Mouse (Mus musculus): ENCODE results near the gene Rp9.
"Not testable (repeated sequence)": the region's sequence is repeated elsewhere in the genome, so short reads cannot be mapped to it uniquely, and the experiment has no call there.

Gene Rp9

DNA sequence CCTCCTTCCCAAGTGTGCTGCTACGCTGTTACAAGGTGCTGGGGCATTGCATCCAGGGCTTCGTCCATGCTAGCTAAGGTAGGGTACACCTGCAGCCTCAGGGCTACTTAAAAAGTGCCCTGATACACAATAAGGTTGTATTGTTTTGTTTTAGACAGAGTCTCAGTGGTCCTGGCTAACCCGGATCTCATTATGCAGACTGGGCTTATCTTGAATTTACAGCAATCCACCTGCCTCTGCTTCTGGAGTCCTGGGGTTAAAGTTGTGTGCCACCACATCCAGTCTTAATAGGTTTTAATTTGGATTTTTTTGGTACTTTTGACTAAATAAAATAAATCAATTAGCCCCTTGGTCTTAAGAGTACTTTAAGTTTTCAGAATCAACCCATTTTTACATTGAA is 49.7 kb downstream of the Rp9 start:
- no peak for DNase-seq (ENCODE audit: low read depth)

DNA sequence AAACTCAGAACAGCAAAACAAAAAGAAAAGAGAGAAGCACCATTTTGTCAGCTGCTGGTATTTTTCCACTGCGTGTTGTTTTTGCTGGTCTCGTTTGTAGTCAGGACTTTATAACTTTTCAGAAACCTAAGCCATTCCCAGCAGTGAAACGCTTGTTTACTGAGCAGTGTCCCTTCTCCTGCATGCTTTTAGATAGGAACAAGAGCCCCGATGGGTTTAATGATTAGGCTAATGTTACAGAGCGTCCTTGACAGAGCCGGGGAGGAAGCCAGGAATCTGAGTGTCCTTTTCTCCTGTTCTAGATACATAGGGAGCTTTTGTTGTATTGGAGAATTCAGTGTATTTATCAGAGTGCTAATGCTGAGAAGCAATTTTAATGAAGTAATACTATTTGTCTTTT is 52.0 kb downstream of the Rp9 start:
- DNase-seq (ENCODE audit: low read depth) = no peak

DNA sequence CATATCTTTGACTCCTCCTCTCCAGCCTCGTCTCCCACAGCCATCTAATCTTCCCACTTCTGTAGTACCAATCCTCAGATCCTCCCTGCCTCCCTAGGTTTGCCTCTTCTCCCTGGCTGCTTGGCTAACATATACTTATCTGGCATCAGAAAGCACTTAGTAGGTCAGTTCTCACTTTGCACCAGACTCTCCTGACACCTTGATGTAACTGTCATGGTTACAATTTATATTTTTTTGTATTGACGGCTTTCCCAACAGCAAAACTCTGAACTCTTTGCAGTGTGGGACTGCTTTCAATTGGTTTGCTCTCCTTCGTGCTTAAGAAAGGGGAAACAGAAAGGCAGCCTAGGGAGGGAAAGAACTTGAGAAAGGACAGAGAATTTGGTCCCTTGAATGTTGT is 53.4 kb downstream of the Rp9 start:
- DNase-seq (ENCODE audit: low read depth) = no peak

DNA sequence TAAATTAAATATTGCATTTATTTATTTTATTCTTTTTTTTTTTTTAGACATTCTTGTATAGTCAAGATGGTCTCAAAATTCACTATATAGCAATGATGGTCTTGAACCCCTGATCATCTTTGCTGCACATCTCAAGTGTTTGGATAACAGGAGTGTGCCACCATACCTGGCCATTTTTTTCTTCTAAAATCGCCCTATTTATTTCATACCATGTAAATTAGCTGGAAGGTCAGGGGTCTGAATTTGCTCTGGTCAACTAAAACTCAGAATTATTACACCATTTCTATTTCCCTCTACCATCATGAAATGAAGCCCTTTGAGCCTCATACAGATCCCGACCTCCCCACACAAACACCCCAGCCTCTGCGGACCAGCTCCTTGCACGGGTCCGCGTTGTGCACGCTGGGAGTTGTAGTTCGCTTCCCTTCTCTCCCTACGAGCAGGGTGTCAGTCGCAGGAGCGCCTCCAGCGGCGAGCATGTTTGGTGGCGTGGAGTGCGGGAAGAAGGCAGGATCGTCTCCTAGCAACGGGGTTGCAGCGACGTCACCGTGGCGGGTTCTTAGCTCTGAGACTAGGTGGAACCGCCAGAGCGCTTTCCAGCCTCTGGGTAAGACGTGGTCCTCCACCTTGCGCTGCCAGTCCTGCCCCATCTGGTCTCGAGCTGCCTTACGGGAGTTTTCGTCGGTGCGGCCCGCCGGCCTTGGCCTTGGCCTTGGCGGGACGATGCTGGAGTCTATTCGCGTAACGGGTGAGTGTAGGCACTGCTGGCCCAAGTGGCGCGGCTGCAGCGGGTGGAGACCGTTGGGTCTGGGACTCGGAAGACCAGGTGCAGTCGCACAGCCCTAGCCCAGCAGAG is 58.3 kb downstream of the Rp9 start, which contains the start of gene 9530077C05Rik:
TSS of gene 9530077C05Rik (plus strand) at position 512 of the 856 bp plus-strand sequence.
- DNase-seq (ENCODE audit: low read depth) = no peak

DNA sequence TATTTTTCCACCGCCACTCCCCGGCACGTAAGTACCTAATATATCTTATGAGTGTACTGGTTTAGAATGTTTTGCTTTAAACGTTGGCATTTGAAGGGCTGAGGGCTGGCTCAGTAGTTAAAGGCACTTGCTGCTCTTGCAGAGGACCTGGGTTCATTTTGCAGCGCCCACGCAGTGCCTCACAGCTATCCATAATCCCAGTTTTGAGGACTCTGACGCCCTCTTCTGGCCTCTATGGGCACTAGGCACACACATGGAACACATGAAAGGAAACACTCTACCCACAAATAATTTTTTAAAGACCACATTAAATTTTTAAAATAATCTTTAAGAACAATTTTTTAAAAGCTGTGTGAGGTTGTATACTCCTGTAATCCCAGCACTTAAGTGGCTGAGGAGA is 60.0 kb downstream of the Rp9 start:
- no peak for DNase-seq (ENCODE audit: low read depth)

DNA sequence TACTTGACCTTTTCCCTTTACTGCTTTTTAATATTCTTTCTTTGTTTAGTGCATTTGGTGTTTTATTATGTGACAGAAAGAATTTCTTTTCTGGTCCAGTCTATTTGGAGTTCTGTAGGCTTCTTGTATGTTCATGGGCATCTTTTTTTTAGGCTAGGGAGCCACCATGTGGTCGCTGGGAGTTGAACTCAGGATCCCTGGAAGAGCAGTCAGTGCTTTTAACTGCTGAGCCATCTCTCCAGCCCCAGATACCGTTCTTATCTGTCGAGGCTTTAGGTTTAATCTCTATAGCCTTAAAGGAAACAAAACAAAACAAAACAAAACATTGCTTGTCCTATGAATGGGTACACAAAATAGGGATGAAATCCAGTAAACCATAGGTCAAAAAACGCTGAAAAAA is 61.2 kb downstream of the Rp9 start:
- peak; percentile 73 for DNase-seq (ENCODE audit: low read depth)

DNA sequence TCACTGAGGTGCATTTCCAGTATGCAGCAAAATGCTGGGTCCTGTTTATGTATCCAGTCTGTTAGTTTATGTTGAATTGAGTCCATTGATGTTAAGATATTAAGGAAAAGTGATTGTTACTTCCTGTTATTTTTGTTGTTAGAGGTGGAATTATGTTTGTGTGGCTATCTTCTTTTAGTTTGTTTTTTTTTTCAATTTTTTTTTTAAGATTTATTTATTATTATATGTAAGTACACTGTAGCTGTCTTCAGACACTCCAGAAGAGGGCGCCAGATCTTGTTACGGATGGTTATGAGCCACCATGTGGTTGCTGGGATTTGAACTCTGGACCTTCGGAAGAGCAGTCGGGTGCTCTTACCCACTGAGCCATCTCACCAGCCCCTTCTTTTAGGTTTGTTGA is 61.9 kb downstream of the Rp9 start:
- not testable (repeated sequence) for DNase-seq (ENCODE audit: low read depth)

DNA sequence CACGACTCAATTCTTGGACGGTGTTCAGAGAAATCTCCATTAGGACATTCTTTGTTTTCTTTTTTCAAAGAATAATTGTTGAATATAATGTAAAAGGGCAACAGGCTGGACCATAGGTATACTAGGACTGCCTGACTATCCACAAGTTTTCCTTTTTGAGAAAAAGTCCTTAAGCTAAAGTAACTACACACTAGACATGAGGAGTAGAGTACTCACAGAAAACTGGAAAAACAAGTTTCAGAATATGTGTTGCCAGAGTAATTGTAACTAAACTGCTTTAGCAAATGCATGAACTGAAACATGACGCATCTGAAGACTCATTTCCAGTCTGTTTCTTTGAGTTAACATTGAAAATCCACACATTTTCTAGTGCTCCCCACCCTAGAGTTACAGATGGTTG is 64.1 kb downstream of the Rp9 start:
- no peak for DNase-seq (ENCODE audit: low read depth)

DNA sequence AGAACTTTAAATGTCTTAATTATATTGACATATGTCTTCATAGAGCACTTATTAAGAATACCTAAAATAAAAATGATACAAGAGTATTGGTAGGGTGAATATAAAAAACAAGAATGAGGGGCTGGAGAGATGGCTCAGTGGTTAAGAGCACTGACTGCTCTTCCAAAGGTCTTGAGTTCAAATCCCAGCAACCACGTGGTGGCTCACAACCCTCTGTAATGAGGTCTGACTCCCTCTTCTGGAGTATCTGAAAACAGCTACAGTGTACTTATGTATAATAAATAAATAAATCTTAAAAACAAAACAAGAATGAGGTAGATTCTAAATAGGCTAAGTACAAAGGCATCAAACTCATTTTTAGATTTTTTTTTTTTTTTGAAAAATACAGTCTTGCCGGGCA is 66.0 kb downstream of the Rp9 start:
- DNase-seq (ENCODE audit: low read depth) = not testable (repeated sequence)

DNA sequence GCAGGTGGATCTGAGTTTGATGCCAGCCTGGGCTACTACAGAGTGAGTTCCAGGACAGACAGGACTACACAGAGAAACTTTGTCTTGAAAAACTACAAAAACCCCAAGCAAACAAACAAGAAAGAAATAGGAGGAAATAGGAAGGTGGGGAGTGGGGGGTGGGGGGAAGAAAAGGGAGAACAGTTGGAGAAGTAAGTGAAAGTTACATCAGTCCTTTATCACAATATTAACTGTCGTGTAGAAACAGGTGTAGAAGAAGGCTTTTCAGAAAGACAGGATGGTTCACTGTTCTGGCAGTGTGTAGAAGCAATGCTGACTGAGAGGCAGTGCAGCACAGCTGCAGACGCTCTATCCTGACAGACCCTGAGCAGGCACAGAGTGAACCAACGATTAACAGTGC is 66.6 kb downstream of the Rp9 start:
- no peak for DNase-seq (ENCODE audit: low read depth)

DNA sequence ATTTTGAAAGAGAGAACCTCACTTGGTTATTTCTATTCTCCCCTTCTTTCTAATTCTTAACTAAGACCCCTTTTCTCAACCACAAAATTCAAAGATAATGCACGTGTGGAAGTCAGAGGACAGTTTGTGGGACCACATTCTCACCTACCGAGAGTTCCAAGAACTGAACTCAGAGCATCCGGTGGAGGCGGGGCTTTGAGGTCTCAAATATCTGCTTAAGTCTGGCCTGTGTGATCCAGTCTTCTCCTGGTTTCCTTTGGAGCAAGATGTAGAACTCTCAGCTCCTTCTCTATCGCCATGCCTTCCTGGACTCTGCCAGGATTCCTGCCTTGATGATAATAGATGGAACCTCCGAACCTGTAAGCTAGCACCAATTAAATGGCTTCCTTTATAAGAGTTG is 67.5 kb downstream of the Rp9 start:
- no peak for DNase-seq (ENCODE audit: low read depth)

DNA sequence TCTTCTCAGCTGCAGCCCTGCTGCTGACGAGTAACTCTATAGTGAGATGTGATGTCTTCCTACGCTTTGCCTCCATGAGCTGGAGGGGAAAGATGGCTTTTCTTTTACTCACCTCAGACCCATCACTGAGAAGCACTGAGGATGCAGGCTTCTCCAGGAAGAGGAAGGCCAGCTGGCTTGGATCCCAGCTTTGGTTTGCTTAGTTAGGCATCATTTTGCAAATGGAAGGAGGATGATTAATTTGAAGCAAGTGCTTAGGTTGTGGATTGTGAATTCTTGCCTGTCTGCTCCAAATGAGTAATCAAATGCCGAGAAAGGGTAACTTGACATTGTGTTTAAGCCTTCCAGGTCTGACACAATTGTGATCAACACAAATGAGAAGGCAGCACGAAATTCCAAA is 70.5 kb downstream of the Rp9 start:
- DNase-seq (ENCODE audit: low read depth) = no peak

DNA sequence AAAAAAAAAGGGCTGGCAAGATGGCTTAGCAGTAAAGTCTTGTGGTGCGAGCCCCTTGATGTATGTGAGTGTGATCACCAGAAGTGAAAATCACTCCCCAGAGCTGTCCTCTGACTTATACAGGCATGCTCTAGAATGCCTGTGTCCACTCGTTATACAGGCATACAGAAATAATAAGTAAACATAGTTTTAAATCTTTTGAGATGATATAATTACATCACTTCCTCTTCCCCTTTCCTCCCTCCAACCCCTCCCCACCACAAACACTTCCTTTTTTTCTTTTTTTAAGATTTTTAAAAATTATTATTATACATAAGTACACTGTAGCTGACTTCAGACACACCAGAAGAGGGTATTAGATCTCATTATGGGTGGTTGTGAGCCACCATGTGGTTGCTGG is 74.8 kb downstream of the Rp9 start:
- DNase-seq (ENCODE audit: low read depth) = no peak

DNA sequence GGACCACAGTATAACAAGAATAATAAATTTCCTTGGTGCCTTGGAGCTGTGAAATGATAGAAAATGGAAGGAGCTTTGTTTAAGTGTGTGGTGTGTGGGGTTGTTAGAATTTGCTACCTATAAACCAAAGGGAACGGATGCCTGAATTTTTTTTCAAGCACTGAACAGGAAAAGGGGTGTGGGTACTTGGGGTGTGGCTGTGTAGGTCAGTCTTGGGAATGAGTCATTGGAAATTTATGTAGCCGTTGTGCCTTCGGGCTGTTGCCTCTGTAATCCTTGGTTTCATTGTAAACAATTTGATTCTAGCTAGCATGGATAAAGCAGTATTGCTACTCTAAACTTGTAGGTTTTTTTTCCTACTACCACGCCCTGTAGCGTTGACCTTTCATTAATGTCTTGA is 79.2 kb downstream of the Rp9 start:
- DNase-seq (ENCODE audit: low read depth) = peak; percentile 92

DNA sequence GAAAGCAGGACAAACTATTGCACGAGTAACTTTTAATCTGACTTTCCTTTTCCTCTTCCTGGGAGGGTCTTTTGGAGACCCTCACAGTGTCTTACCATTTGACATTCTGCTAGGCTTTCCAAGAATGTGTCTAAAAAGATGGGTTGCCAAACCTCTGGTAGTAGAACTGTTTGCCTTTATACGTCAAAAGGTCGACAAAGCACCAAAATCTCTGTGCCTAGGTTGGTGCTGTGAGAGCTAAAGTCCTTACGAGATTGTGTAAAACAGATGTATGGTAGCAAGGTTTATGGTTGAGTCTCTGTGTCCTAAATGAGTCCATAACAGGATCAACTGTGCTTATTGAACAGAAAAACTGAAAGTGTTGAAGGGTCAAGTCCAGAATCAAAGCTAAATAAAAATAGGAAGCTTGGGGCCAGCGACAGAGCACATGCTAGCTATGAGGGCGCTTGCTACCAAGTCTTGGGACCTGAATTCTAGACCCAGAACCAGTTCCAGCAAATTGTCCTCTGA is 79.8 kb downstream of the Rp9 start:
- peak; percentile 66 for DNase-seq (ENCODE audit: low read depth)

DNA sequence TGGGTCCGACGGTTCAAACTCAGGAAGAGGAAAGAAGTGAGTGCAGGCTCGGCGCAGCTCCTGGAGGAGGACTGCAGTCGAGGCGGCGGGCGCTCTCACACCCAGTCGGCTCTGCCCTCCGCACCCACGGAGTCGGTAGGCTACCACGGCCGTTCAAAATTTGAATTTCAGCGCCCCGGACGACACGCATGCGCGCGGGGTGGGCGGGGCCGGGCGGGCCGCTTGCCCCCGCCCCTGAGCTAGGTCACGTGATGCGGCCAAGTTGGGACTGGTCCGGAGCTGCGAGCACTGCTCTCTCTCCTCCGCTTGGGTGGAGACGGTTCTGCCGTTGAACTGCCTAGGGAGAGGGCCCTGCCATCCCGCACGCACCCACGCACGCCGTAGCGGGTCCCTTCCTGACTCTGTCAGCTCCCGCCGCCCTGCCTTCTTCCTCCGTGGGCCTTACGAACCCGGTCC is 80.5 kb downstream of the Rp9 start, which contains the start of gene Anln:
TSS of gene Anln (minus strand) at position 168 of the 456 bp plus-strand sequence.
- DNase-seq (ENCODE audit: low read depth) = peak; percentile 95

DNA sequence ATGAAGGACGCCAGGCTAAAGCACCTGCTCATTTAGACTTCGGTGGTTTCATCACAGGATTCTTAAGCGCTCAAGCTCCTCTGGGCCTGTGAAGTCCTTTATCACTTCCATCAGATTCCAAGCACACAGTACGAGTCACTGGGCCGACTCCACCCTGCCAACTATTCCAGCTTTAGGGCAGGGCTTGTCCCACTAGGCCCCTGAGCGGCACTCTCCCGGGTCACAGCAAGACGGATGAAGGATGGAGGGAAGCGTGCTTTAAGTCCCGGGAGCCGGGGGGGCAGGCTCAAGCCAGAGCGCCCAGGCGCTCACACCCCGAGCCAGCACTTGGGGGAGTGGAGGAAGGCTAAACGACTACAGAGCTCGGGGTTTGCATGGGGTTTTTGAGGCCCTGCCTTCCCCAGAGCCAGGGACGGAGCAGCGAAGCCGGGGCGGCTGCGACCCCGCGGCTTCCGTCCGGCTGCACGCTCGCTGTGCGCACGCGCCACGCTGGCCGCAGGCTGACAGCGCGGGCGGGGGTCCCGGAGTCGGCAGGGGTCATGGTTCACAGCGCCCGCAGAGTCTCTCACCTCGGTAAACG is 81.1 kb downstream of the Rp9 start:
- DNase-seq (ENCODE audit: low read depth) = peak; percentile 55

DNA sequence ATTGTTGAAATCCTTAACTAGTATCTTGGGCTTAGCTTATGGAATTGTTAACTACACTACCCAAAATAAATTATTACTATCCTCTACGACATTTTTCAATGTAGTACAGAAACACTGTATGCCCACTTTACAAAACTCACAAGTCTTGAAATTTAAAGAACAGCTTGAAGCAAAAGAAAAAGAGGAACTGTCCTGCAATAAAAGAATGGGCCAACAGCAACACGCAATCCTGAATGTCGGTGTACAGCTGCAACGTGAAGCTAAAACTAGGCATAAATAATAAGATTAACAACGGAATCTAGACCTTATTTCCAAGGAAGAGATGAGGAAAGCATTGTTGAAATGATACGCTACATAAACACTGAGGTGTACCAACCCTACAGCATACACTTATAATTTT is 81.6 kb downstream of the Rp9 start:
- DNase-seq (ENCODE audit: low read depth) = peak; percentile 61

DNA sequence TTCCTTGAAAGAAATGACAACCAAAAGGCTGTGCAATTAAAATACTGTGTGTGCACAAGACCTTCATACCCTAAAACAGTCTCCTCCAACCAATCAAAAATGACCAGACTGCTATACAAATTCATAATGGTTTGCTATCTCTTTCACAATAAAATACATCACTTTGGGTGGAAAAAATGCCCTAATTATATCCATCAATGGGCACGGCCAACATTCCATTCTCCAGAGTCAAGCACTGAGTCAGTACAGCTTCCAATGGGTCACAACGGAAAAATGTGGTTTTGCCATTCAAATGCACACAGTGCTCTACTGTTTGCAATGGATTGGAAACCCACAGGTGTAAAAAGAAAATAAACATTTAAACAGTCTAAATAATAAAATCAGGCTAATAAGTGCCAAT is 83.7 kb downstream of the Rp9 start:
- DNase-seq (ENCODE audit: low read depth) = no peak

DNA sequence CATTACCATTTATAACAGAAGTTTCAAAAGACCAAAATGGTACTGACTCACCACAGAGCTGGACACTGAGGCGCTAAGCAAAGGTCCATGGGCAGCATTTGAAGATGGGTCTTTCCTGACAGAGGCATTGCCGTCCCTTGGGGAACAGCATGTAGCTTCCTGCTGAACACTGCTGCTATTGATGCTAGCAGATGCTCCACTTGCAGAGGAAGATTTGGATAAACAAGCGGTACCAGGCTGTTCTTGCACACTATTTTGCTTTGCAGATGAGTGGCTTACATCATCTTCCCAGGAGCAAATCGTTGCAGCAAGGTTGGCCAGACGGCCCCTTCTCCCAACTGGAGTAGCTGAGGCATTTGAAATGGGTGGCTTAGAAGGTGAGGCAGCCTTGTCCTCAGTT is 93.5 kb downstream of the Rp9 start:
- no peak for DNase-seq (ENCODE audit: low read depth)

DNA sequence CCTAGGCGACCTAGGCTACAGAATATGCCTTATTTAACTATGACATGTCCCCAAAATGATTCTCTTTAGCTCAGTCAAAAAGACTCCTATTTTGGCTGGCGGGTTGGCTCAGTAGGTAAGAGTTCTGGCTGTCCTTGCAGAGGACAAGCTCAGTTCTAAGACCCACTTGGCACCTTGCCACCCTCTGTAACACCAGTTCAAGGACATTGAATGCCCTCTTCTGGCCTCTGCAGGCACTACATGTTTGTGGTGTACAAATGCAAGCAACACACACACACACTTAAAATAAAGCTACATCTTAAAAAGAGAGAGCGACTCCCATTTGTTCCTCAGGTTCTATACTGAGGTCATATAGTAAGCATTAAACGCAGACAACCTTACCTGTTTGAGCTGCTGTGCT is 96.8 kb downstream of the Rp9 start:
- peak; percentile 62 for DNase-seq (ENCODE audit: low read depth)

DNA sequence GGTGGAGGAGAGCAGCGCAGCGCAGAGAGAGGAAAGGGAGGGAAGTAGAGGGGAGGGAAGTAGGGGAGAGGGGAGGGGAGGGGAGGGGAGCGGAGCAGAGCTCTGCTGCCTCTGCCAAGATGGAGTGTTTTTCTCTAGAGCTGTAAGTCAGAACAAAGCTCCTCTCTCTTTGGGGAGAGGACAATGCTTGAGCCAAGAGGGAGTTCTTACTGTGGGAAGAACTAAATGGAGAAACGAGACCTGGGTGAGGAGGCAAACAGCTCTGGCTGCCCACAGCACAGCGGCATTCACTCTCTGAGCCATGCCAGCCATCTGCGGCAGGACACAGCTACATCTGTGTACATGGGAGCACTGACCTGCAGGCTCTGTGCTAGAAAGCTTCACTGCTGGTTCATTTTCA is 101.5 kb downstream of the Rp9 start:
- DNase-seq (ENCODE audit: low read depth) = no peak

DNA sequence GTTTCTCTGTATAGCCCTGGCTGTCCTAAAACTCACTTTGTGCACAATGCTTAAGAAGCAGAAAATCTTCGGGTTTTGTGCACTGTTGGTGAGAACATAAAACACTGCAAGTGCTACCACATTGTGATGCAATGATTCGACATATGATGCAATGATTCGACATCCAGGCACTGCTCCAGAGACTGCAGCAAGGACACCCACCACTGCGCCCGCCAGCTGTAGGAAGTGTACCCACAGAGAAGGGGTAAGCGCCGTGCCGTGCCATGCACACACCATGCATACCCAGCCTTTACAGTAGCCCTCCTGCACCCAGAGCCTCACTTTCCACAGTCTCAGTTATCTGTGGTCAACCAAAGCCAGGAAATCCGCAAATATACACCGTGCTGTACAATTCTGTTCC is 102.9 kb downstream of the Rp9 start:
- peak; percentile 83 for DNase-seq (ENCODE audit: low read depth)

All from 416B (cell line).